Mouse (Mus musculus): ENCODE data around the gene Fsd1. TPM values are rescaled to one million over a fixed set of nuclear protein-coding genes. Genes with fewer than 3 reads are reported as not detected.

The Fsd1 gene
- total and polyA plus RNA-seq, 3 experiments: 0.21 TPM; not detected in 2

- H3K4me2 ChIP-seq (ENCODE audit: insufficient read depth, low read depth, poor library complexity, severe bottlenecking): no peak overlapping the region
- H3K4me3 ChIP-seq (replicated peaks in 1 of 3; ENCODE audit: low read depth in 2 of 3, low read length in 2 of 3, poor library complexity in 1 of 3): no peak overlapping the region
- peak overlapping the region; percentile 16; the same call in 1 of the 2 replicates for H3K27ac ChIP-seq (ENCODE audit: insufficient read depth, low read depth)
- in situ Hi-C loops (cut with MboI; ENCODE audit: low pct_ligation_motif_present, low pct_unique_long_range_greater_than_20kb, low sequenced_read_pairs): loop anchor here (10.0 kb wide), 1 partner anchor 62 kb away; the partner anchor contains the start of gene Zfp959
- no peaks in the 10 kb centered on the region for H3K9me3 ChIP-seq (replicated peaks; ENCODE audit: low read length)
- dilution Hi-C loops (cut with MboI; ENCODE audit: extremely low pct_ligation_motif_present, extremely low pct_unique_long_range_greater_than_20kb, low sequenced_read_pairs): no loop called here
- peaks cover 31 to 63% of the 10 kb centered on the region in 2 experiments for H3K4me1 ChIP-seq (ENCODE audit: control insufficient read depth in 1 of 2, insufficient read depth in 2 of 2)
- H3K27me3 ChIP-seq (replicated peaks): no peaks in the 10 kb centered on the region
- H3K36me3 ChIP-seq (replicated peaks in 1 of 2; ENCODE audit: control insufficient read depth in 1 of 2, insufficient read depth in 1 of 2, low read length in 1 of 2): peaks cover 38 to 50% of the 10 kb centered on the region in 2 experiments
- DNase-seq (ENCODE audit: extremely low read depth): no peak
- TF ChIP-seq E2F4 (IDR thresholded peaks at IDR 0.05; ENCODE audit: insufficient replicate concordance, low read depth, low read length) (no peak), NRF1 (IDR thresholded peaks at IDR 0.05; ENCODE audit: low read depth, low read length) (no peak), ZC3H11A (IDR thresholded peaks at IDR 0.05; ENCODE audit: low read depth, low read length) (no peak), CTCF (conservative IDR thresholded peaks at IDR 0.05 in 1 of 2, IDR thresholded peaks at IDR 0.05 in 1 of 2; ENCODE audit: low read depth in 2 of 2, low read length in 2 of 2) (no peak), ZNF384 (IDR thresholded peaks at IDR 0.05; ENCODE audit: low read depth, low read length) (no peak), MXI1 (IDR thresholded peaks at IDR 0.05; ENCODE audit: low read depth, low read length) (no peak)
- H3K9ac ChIP-seq (ENCODE audit: insufficient read depth, low read depth): no peak overlapping the region
- H3K79me2 ChIP-seq (replicated peaks; ENCODE audit: control insufficient read depth, extremely low read depth, insufficient read depth, poor library complexity, severe bottlenecking): peaks cover 36% of the 10 kb centered on the region
Observed at GRCm38 (mm10) chr17:55956591-55956990, 29.7 kb upstream of the Fsd1 start.

- Histone ChIP-seq H3K9ac (ENCODE audit: insufficient read depth, low read depth) (no peak overlapping the region), H3K9me3 (replicated peaks; ENCODE audit: low read length) (no peaks in the 10 kb centered on the region), H3K4me2 (ENCODE audit: insufficient read depth, low read depth, poor library complexity, severe bottlenecking) (peak overlapping the region; percentile 19; the same call in 1 of the 2 replicates), H3K4me3 (replicated peaks in 1 of 3; ENCODE audit: low read depth in 2 of 3, low read length in 2 of 3, poor library complexity in 1 of 3) (no peak overlapping the region), H3K79me2 (replicated peaks; ENCODE audit: control insufficient read depth, extremely low read depth, insufficient read depth, poor library complexity, severe bottlenecking) (peaks cover 36% of the 10 kb centered on the region), H3K4me1 (ENCODE audit: control insufficient read depth in 1 of 2, insufficient read depth in 2 of 2) (peaks cover 31 to 62% of the 10 kb centered on the region in 2 experiments), H3K27me3 (replicated peaks) (no peaks in the 10 kb centered on the region), H3K27ac (ENCODE audit: insufficient read depth, low read depth) (no peak overlapping the region), H3K36me3 (replicated peaks in 1 of 2; ENCODE audit: control insufficient read depth in 1 of 2, insufficient read depth in 1 of 2, low read length in 1 of 2) (peaks cover 44 to 56% of the 10 kb centered on the region in 2 experiments)
- in situ Hi-C loops (cut with MboI; ENCODE audit: low pct_ligation_motif_present, low pct_unique_long_range_greater_than_20kb, low sequenced_read_pairs): loop anchor here (10.0 kb wide), 1 partner anchor 62 kb away; the partner anchor contains the start of gene Zfp959
- TF ChIP-seq SMC3 (IDR thresholded peaks at IDR 0.05; ENCODE audit: low read depth, low read length) (peak; percentile 55), POLR2AphosphoS2 (IDR thresholded peaks at IDR 0.05; ENCODE audit: low read depth, low read length) (no peak), PAX5 (IDR thresholded peaks at IDR 0.05; ENCODE audit: low read length) (no peak), TBP (conservative IDR thresholded peaks at IDR 0.05; ENCODE audit: low read depth, low read length) (no peak), HCFC1 (IDR thresholded peaks at IDR 0.05; ENCODE audit: low read depth, low read length) (no peak), CTCF (conservative IDR thresholded peaks at IDR 0.05 in 1 of 2, IDR thresholded peaks at IDR 0.05 in 1 of 2; ENCODE audit: low read depth in 2 of 2, low read length in 2 of 2) (peak; percentile 68 to 80), SIN3A (IDR thresholded peaks at IDR 0.05; ENCODE audit: low read length) (no peak), ZNF384 (IDR thresholded peaks at IDR 0.05; ENCODE audit: low read depth, low read length) (no peak), ETS1 (conservative IDR thresholded peaks at IDR 0.05; ENCODE audit: low read depth, low read length) (no peak), KAT2A (IDR thresholded peaks at IDR 0.05; ENCODE audit: insufficient replicate concordance, low read length) (no peak), POLR2A (IDR thresholded peaks at IDR 0.05; ENCODE audit: low read depth, low read length) (0 out of 2 replicates have a peak, but pooled peaks have one; percentile 27), MAFK (IDR thresholded peaks at IDR 0.05; ENCODE audit: insufficient replicate concordance, low read length) (no peak), USF2 (conservative IDR thresholded peaks at IDR 0.05; ENCODE audit: low read depth, low read length) (no peak), MAX (IDR thresholded peaks at IDR 0.05; ENCODE audit: low read length) (no peak), CHD2 (IDR thresholded peaks at IDR 0.05; ENCODE audit: low read length) (no peak), RAD21 (IDR thresholded peaks at IDR 0.05; ENCODE audit: low read depth, low read length) (peak; percentile 73), ZKSCAN1 (IDR thresholded peaks at IDR 0.05; ENCODE audit: borderline replicate concordance, low read depth, low read length) (no peak)
- peak; percentile 60 for DNase-seq (ENCODE audit: extremely low read depth)
- dilution Hi-C loops (cut with MboI; ENCODE audit: extremely low pct_ligation_motif_present, extremely low pct_unique_long_range_greater_than_20kb, low sequenced_read_pairs): no loop called here
Observed at GRCm38 (mm10) chr17:55957168-55957567, 29.1 kb upstream of the Fsd1 start.

Data from CH12.LX (cell line).